Mouse (Mus musculus) adrenal gland, adult (tissue): Measurements from ENCODE around the gene Sfxn2.
"Not testable (repeated sequence)": the region's sequence is repeated elsewhere in the genome, so short reads cannot be mapped to it uniquely, and the experiment has no call there.

Source experiments
- DNase-seq, 2 experiments: peaks; one replicate each; pipeline ENCODE4 v3.0.0; 2022 to 2023; ENCODE audit warnings: low spot score in 1 of 2; ENCODE audit not compliant: inconsistent age in 2 of 2

Gene Sfxn2

DNA sequence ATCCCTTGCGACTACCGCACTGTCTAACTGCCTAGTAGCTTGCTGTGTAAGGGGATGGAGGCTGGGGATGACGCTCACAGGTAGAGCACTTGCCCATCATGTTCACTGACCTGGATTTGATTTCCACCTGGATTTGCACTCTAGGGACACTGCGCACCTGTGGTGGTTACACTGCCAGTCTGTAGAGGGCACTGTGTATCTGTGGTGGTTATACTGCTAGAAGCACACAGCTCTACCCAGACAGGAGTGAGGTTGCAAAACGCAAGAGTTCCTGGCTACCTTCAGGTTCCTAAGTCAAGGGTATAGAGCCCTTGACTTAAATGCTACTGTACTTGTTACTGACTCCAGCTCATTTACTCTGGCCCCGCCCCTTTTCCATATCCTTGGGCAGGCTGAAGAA lies 35.0 kb upstream of the Sfxn2 start:
- DNase-seq = no peak

- DNase-seq = no peak
Measured at GRCm38 (mm10) chr19:46542750-46543149, 30.4 kb upstream of the Sfxn2 start.

GRCm38 (mm10) chr19:46547565-46547964 lies 25.6 kb upstream of the Sfxn2 start:
- no peak for DNase-seq

DNA sequence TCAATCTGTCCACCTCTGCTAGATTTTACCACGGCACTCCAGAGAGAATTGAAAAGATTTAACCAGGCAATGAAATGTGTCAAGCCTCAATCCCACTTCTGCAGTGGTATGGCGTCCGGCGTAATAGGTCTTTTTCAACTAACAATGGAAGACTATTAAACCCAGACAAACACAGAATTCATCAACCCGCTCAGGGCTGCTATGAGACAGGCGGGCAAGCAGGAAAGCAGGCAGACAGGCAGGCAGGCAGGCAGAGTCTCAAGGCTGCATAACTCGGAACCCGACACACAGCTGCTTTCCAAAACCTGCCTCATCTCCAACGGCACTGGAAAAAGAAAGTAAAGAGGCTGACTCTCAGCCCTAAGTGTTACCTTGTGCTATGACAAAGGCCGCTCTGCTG lies 25.1 kb upstream of the Sfxn2 start:
- DNase-seq = no peak

DNA sequence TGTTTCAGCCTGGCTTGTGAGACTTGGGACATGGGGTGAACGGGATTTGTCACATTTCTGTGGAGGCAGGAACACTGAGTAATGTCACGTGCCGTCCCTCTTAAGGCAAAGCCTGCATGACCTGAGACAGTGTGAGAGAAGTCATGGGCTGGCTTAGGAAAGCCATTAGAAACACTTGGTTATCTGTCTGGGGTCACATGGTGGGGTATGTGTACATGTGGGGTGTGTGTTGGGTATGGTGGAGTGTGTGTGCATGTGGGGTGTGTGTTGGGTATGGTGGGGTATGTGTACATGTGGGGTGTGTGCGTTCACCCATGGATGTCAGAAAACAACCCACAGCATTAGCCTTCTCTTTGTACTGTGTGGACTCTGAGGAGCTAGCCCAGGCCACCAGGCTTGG lies 22.8 kb upstream of the Sfxn2 start:
- DNase-seq = no peak

DNA sequence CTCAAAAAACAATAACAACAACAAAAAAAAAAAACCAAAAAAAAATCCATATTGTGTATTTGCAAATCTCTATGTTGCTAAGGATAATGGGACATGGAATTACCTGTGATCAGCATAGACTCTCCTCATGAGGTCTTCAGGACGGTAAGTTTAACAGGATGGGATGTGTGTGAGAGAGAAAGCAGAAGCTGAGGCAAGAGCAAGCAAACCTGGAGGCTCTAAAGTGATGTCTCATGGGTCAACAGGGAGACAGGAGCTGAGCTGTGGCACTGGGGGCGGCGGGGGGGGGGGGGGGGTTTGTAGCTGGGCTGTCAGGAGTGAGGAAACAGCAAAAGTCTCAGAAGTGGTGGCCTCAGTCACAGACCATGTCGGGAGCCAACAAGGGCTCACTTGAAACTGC lies 20.7 kb upstream of the Sfxn2 start:
- DNase-seq = no peak

GRCm38 (mm10) chr19:46553541-46553955 lies 19.6 kb upstream of the Sfxn2 start:
- DNase-seq = peak in 1 of 2 experiments; percentile 58

GRCm38 (mm10) chr19:46558009-46558408 lies 15.2 kb upstream of the Sfxn2 start:
- DNase-seq = no peak

- no peak for DNase-seq
Measured at GRCm38 (mm10) chr19:46558631-46559030, 14.5 kb upstream of the Sfxn2 start.

- peak; percentile 64 to 86 for DNase-seq
Measured at GRCm38 (mm10) chr19:46562132-46562531, 11.0 kb upstream of the Sfxn2 start.

- DNase-seq = no peak
Measured at GRCm38 (mm10) chr19:46562581-46563515, 10.3 kb upstream of the Sfxn2 start.

GRCm38 (mm10) chr19:46563603-46564002 lies 9.6 kb upstream of the Sfxn2 start:
- DNase-seq = no peak

GRCm38 (mm10) chr19:46564043-46564462 lies 9.1 kb upstream of the Sfxn2 start:
- no peak for DNase-seq

GRCm38 (mm10) chr19:46571211-46571877 lies 1.8 kb upstream of the Sfxn2 start:
- not testable (repeated sequence) for DNase-seq

DNA sequence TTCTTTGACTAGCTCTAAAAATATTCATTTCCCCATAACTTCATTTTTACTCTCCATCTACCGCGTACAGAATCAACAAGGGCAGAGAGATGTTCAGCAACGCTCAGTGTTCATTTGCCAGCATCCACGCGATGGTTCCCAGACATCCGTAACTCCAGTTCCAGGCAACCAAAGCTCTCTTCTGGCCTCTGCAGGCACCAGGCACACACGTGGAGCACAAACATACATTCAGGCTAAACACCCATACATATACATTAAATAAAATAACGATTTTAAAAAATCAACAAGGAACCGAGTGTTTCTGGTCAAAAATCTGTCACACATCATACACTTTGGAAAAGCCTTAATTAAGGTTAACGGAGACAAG lies 1.3 kb upstream of the Sfxn2 start:
- peak in 1 of 2 experiments; percentile 46 for DNase-seq

DNA sequence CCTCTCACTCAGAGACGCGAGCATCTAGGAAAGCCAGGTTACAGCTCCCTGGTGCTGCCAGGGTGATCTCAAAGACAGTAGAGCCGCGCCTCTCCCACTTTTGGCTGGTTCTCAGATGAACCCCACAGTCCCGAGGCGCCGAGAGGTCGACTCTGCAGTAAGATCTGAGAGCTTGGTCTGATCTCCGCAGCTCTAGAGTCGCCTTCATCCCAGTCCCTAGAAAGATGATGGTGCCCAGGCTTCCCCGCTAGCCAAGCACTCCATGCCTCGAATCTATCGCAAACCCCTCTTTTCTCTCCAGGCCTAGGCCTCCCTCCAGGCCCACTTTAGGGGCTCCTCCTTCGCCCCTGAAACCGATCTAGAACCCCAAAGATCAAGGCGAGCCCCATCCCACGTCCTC lies 617 bp upstream of the Sfxn2 start:
- no peak for DNase-seq

DNA sequence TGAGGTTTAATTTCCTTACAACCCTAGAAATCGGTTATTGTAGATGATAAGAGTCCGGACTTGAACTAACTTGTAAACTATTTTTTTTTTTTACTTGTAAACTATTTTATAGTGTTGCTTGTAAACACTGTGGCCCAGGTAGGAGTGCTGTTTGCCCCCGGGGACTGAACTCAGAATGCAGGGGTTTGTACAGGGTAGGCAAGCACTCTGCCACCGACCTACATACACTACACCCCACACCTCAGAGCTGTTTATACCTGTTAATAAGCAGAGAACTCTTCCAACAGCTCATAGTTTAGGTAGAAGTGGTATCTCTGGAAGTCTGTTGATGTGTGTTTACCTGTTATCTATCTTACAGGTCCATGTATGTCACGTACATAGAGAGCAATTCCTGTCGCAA lies 825 bp downstream of the Sfxn2 start:
- peak in 1 of 2 experiments; percentile 40 for DNase-seq

- no peak for DNase-seq
Measured at GRCm38 (mm10) chr19:46575196-46575595, 2.0 kb downstream of the Sfxn2 start.

GRCm38 (mm10) chr19:46587823-46588508 lies 14.8 kb downstream of the Sfxn2 start:
- peak; percentile 87 to 96 for DNase-seq

- DNase-seq = no peak
Measured at GRCm38 (mm10) chr19:46591575-46591974, 18.4 kb downstream of the Sfxn2 start.

DNA sequence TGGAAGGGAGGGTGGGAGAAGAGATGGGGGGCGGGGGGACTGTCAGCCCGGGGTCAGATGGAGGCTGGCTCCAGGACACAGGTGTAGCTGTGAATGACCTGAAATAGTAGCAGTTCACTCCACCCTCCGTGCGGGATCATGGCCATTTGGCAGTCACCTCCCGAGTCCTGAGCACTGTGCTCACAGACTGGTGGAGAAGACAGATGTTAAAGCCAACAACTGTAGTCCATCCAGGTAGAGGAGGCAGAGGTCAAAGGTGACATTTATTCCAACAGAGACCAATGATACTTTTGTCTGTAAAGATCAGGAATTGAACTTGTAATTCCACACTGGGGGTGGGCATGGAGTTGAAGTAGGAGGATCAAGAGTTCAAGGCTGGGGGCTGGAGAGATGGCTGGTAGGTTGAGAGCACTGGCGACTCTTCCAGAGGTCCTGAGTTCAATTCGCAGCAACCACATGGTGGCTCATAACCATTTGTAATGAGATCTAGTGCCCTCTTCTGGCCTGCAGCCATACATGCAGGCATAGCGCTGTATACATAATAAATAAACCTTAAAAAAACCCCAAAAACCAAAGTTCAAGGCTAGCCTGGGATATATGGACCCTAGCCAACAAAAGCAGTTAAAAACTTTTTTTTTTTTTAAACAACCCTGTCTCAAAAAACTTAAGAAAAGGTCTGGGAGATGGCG lies 19.7 kb downstream of the Sfxn2 start:
- DNase-seq = no peak
